Mouse (Mus musculus): ENCODE data around the gene Olfr961. TPM values are rescaled to one million over a fixed set of nuclear protein-coding genes. Genes with fewer than 3 reads are reported as not detected.

The Olfr961 gene
- polyA plus RNA-seq, 1 experiment, result not detected

Other genes with a start within 250 kb of the Olfr961 start
- gene Olfr952, start 217.9 kb upstream of the Olfr961 start, polyA plus RNA-seq (2012; rRNA removed), result not detected in 2 replicates
- gene Olfr954, start 188.4 kb upstream of the Olfr961 start, polyA plus RNA-seq (2012; rRNA removed), result not detected in 2 replicates
- gene Olfr955, start 173.1 kb upstream of the Olfr961 start, polyA plus RNA-seq (2012; rRNA removed), result not detected in 2 replicates
- not detected in 2 replicates for gene Olfr44, start 151.1 kb upstream of the Olfr961 start, polyA plus RNA-seq (2012; rRNA removed)
- gene Olfr957, start 129.3 kb upstream of the Olfr961 start, polyA plus RNA-seq (2012; rRNA removed), result not detected in 2 replicates
- gene Olfr958, start 91.0 kb upstream of the Olfr961 start, polyA plus RNA-seq (2012; rRNA removed), result not detected in 2 replicates
- not detected in 2 replicates for gene Olfr959, start 69.5 kb upstream of the Olfr961 start, polyA plus RNA-seq (2012; rRNA removed)
- gene AW551984, start 40.7 kb upstream of the Olfr961 start, polyA plus RNA-seq (2012; rRNA removed), result 14.8 and 16.8 TPM in 2 replicates
- not detected in 2 replicates for gene Olfr148, start 34.4 kb upstream of the Olfr961 start, polyA plus RNA-seq (2012; rRNA removed)
- not detected in 2 replicates for gene Olfr960, start 23.7 kb upstream of the Olfr961 start, polyA plus RNA-seq (2012; rRNA removed)
- gene Olfr963, start 22.1 kb downstream of the Olfr961 start, polyA plus RNA-seq (2012; rRNA removed), result not detected in 2 replicates
- gene Olfr149, start 62.0 kb downstream of the Olfr961 start, polyA plus RNA-seq (2012; rRNA removed), result not detected in 2 replicates
- not detected in 2 replicates for gene Olfr965, start 66.3 kb downstream of the Olfr961 start, polyA plus RNA-seq (2012; rRNA removed)
- gene Olfr150, start 85.9 kb downstream of the Olfr961 start, polyA plus RNA-seq (2012; rRNA removed), result not detected in 2 replicates
- not detected in 2 replicates for gene Olfr967, start 101.2 kb downstream of the Olfr961 start, polyA plus RNA-seq (2012; rRNA removed)
- gene Olfr968, start 138.2 kb downstream of the Olfr961 start, polyA plus RNA-seq (2012; rRNA removed), result not detected in 2 replicates
- not detected in 2 replicates for gene Olfr969, start 145.9 kb downstream of the Olfr961 start, polyA plus RNA-seq (2012; rRNA removed)
- not detected in 2 replicates for gene Olfr970, start 163.8 kb downstream of the Olfr961 start, polyA plus RNA-seq (2012; rRNA removed)
- gene Olfr971, start 191.8 kb downstream of the Olfr961 start, polyA plus RNA-seq (2012; rRNA removed), result not detected in 2 replicates
- gene Olfr972, start 221.3 kb downstream of the Olfr961 start, polyA plus RNA-seq (2012; rRNA removed), result not detected in 2 replicates